Mouse (Mus musculus) liver, adult 2 months (tissue): ENCODE measurements around the gene Ccdc163. TPM values are rescaled to one million over a fixed set of nuclear protein-coding genes. Genes with fewer than 3 reads are reported as not detected.

Source experiments
- DNase-seq: peaks from one replicate; pipeline ENCODE4 v3.0.0-alpha.2; 2011; ENCODE audit warnings: low read depth, low spot score; ENCODE audit errors: extremely low read depth
- H3K27ac ChIP-seq: fragments of 200-500 bp; replicated peaks from 2 replicates; pipeline ENCODE4 v1.5.1; 2012; ENCODE audit warnings: low read depth, mild to moderate bottlenecking, control low read depth, inconsistent platforms, low read length; ENCODE audit not compliant: insufficient read depth
- H3K27me3 ChIP-seq: fragments of 200-500 bp; 2 replicates; pipeline ENCODE4 v1.6.1; 2012; ENCODE audit warnings: mild to moderate bottlenecking, moderate library complexity, low read length, inconsistent platforms; ENCODE audit not compliant: control insufficient read depth, insufficient read depth
- H3K36me3 ChIP-seq: fragments of 200-500 bp; 2 replicates; pipeline ENCODE4 v1.6.1; 2012; ENCODE audit warnings: low read length, inconsistent platforms; ENCODE audit not compliant: control insufficient read depth, insufficient read depth
- H3K4me1 ChIP-seq: fragments of 200-500 bp; 2 replicates; pipeline ENCODE4 v1.6.1; 2011; ENCODE audit warnings: low read length; ENCODE audit not compliant: control insufficient read depth, insufficient read depth
- H3K4me3 ChIP-seq: fragments of 200-500 bp; 2 replicates; pipeline ENCODE4 v1.5.1; 2011; ENCODE audit warnings: low read depth, mild to moderate bottlenecking, control low read depth, low read length, moderate library complexity; ENCODE audit not compliant: insufficient read depth
- H3K79me2 ChIP-seq: fragments of 200-500 bp; 2 replicates; pipeline ENCODE4 v1.6.1; 2012; ENCODE audit warnings: inconsistent platforms, mild to moderate bottlenecking, low read length, moderate library complexity; ENCODE audit not compliant: control insufficient read depth, insufficient read depth
- H3K9ac ChIP-seq: fragments of 200-500 bp; 2 replicates; pipeline ENCODE4 v1.6.1; 2012; ENCODE audit warnings: low read depth, mild to moderate bottlenecking, control low read depth, inconsistent platforms, low read length
- CTCF ChIP-seq: fragments of 200-500 bp; IDR thresholded peaks from 2 replicates; pipeline ENCODE4 v1.5.1; 2011; ENCODE audit warnings: low read depth, low read length, control low read depth
- POLR2A ChIP-seq: fragments of 200-500 bp; IDR thresholded peaks from 2 replicates; pipeline ENCODE4 v1.6.1; 2011; ENCODE audit warnings: low read length, control low read depth; ENCODE audit not compliant: insufficient read depth; ENCODE audit errors: extremely low read depth
- WGBS: fragments of 180-500 bp; shearing (Covaris S2); methylation state at CpG from one replicate; pipeline ENCODE4 v1.1.7; 2018; 5-methylcytosine and 5-hydroxymethylcytosine counted together
- polyA plus RNA-seq: library from polyadenylated mRNA; depleted of rRNA; stranded (reverse); fragments of >200 nt; gene quantifications from 2 replicates; pipeline ENCODE4 v1.2.3, GENCODE M21; 2012
- total RNA-seq: library from RNA; depleted of rRNA; stranded (reverse); fragments of >200 nt; gene quantifications from 2 replicates; pipeline ENCODE4 v1.2.3, GENCODE M21; 2014

Ccdc163 gene
- total and polyA plus RNA-seq, 2 experiments, result 2.7 to 13.1 TPM

- Histone ChIP-seq H3K9ac (no peak overlapping the region), H3K79me2 (peaks cover 21% of the 10 kb centered on the region; the same call in 1 of the 2 replicates), H3K36me3 (no peaks in the 10 kb centered on the region), H3K4me3 (no peak overlapping the region), H3K4me1 (peaks cover 25% of the 10 kb centered on the region), H3K27ac (peak overlapping the region; percentile 56), H3K27me3 (no peaks in the 10 kb centered on the region)
- DNase-seq, result peak; percentile 60
- TF ChIP-seq CTCF (no peak), POLR2A (no peak)
- WGBS, result 64% methylated on average over 3 of the region's 3 CpGs
Measured at GRCm38 (mm10) chr4:116729532-116729931, 21.2 kb downstream of the Ccdc163 start.

GRCm38 (mm10) chr4:116731077-116731476 lies 22.8 kb downstream of the Ccdc163 start:
- DNase-seq, result peak; percentile 63
- 63% methylated on average over 9 of the region's 9 CpGs for WGBS
- TF ChIP-seq CTCF (no peak), POLR2A (no peak)
- Histone ChIP-seq H3K36me3 (no peaks in the 10 kb centered on the region), H3K4me3 (no peak overlapping the region), H3K9ac (no peak overlapping the region), H3K27ac (peak overlapping the region; percentile 7; the same call in 1 of the 2 replicates), H3K4me1 (peaks cover 25% of the 10 kb centered on the region), H3K27me3 (no peaks in the 10 kb centered on the region), H3K79me2 (peaks cover 18% of the 10 kb centered on the region; the same call in 1 of the 2 replicates)

DNA sequence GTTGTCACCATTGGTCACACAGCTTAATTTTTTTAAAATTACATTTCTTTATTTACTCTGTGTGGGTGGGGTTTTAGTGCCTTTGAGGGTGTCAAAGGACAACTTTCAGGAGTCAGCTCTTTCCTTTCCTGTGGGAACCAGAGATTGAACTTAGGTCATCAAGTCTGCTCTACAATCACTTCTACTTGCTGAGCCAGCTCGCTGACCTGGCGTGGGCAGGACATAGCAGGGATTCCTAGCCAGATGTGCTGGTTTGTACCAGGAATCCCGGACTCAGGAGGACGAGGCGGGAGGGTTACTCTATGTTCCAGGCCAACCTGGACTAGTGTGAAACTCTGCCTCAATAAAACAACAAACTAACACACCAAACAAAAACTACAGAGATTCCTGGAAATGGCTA lies 24.0 kb downstream of the Ccdc163 start:
- Histone ChIP-seq H3K9ac (no peak overlapping the region), H3K36me3 (no peaks in the 10 kb centered on the region), H3K79me2 (peaks cover 17% of the 10 kb centered on the region; the same call in 1 of the 2 replicates), H3K27me3 (no peaks in the 10 kb centered on the region), H3K4me1 (peaks cover 18% of the 10 kb centered on the region), H3K4me3 (no peak overlapping the region), H3K27ac (peak overlapping the region; percentile 57)
- DNase-seq, result peak; percentile 88
- TF ChIP-seq POLR2A (no peak), CTCF (no peak)
- WGBS, result 5% methylated on average over 5 of the region's 5 CpGs

- TF ChIP-seq POLR2A (no peak), CTCF (no peak)
- no peak overlapping the region for H3K9ac ChIP-seq
- 81% methylated on average over 2 of the region's 2 CpGs for WGBS
Measured at GRCm38 (mm10) chr4:116734996-116735395, 26.7 kb downstream of the Ccdc163 start.

GRCm38 (mm10) chr4:116738972-116739751 lies 30.9 kb downstream of the Ccdc163 start:
- no peak for TF ChIP-seq CTCF
- no peak for TF ChIP-seq POLR2A
- no peak overlapping the region for H3K4me3 ChIP-seq
- WGBS, result 93% methylated on average over 9 of the region's 9 CpGs
- no peak overlapping the region for H3K27ac ChIP-seq
- no peaks in the 10 kb centered on the region for H3K27me3 ChIP-seq
- no peaks in the 10 kb centered on the region for H3K4me1 ChIP-seq
- no peak overlapping the region for H3K9ac ChIP-seq
- H3K79me2 ChIP-seq, result peaks cover 17% of the 10 kb centered on the region; the same call in 1 of the 2 replicates
- H3K36me3 ChIP-seq, result peaks cover 5% of the 10 kb centered on the region
- DNase-seq, result no peak

More at GRCm38 (mm10) chr4:116734996-116735395, 26.7 kb downstream of the Ccdc163 start:
- Histone ChIP-seq H3K27me3 (no peaks in the 10 kb centered on the region), H3K27ac (no peak overlapping the region), H3K79me2 (peaks cover 14% of the 10 kb centered on the region; the same call in 1 of the 2 replicates), H3K36me3 (no peaks in the 10 kb centered on the region), H3K4me3 (no peak overlapping the region), H3K4me1 (peaks cover 8% of the 10 kb centered on the region)
- no peak for DNase-seq

DNA sequence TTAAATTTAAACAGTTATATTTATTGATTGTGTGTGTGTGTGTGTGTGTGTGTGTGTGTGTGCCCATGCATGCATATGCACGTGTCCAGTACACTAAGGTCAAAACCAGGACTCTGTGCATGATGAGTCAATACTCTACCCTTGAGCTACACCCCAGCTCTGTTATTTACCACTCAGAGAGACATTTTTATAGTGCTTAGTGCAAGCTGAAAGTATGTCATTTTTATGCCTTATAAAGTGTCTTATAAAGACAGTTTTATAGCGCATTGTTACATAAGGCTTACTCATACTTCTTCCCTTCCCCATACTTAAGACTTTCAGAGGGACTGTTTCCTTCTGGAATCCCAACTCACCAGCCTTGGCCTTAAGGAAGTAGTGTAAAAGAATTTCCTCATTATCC lies 41.4 kb downstream of the Ccdc163 start:
- TF ChIP-seq CTCF (no peak), POLR2A (no peak)
- Histone ChIP-seq H3K79me2 (no peaks in the 10 kb centered on the region), H3K4me1 (no peaks in the 10 kb centered on the region), H3K27ac (no peak overlapping the region), H3K4me3 (no peak overlapping the region), H3K36me3 (peaks cover 10% of the 10 kb centered on the region; the same call in 1 of the 2 replicates), H3K9ac (no peak overlapping the region), H3K27me3 (no peaks in the 10 kb centered on the region)
- WGBS, result 66% methylated on average over 2 of the region's 2 CpGs
- DNase-seq, result peak; percentile 53
